Mouse (Mus musculus): ENCODE results near the gene Os9. TPM values are rescaled to one million over a fixed set of nuclear protein-coding genes. Genes with fewer than 3 reads are reported as not detected.
A peak's percentile ranks its signal among the peaks of the same experiment; 100 is the strongest.
"Not testable (repeated sequence)": the region's sequence is repeated elsewhere in the genome, so short reads cannot be mapped to it uniquely, and the experiment has no call there.

Os9 gene
- polyA plus RNA-seq, 3 experiments from 2014 or later = 61.9 to 81.5 (median 75.8) TPM

DNA sequence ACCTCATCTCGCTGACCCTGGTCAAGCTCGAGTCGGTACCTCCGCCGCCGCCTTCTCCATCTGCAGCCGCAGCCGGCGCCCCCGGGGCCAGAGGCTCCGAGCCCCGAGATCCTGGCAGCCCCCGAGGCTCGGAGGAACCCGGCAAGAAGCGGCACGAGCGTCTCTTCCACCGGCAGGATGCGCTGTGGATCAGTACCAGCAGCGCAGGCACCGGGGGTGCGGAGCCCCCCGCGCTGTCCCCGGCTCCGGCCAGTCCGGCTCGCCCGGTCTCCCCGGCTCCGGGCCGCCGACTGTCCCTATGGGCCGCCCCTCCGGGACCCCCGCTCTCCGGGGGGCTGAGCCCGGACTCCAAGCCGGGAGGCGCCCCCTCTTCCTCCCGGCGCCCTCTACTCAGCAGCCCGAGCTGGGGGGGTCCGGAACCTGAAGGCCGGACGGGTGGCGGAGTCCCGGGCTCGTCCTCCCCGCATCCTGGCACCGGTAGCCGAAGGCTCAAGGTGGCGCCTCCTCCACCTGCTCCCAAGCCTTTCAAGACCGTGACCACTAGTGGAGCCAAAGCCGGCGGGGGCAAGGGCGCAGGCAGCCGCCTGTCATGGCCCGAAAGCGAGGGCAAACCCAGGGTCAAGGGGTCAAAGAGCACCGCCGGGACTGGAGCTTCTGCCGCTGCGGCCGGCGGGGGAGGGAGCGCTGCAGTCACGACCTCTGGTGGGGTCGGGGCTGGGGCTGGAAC is 41.1 kb downstream of the Os9 start:
- no peak for ATAC-seq

- no peak for ATAC-seq
These were observed 42.0 kb downstream of the Os9 start for GRCm38 (mm10) chr10:127078677-127079575.

GRCm38 (mm10) chr10:127078001-127078676 is 42.8 kb downstream of the Os9 start:
- ATAC-seq = no peak

- ATAC-seq = no peak
These were observed 43.4 kb downstream of the Os9 start for GRCm38 (mm10) chr10:127077515-127077914.

- peak; percentile 92 for ATAC-seq
These were observed 44.8 kb downstream of the Os9 start for GRCm38 (mm10) chr10:127076082-127076481.

DNA sequence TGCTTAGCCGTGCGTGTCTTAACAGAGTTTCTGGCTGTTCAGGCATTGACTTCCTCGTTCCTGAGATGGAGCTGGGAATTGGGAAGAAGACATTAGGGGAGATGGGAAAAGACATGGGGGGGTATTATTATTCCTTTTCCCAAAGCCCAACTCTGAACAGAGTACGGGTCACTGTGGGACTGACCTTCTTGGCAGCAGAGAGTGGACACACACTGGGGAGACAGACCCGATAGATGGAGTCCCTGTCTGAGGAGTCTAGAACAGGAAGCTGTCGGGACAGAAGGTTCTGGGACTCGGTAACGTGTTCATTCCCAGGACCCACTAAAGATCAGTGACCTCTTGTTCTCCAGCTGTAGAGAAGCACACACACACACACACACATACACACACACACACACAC is 45.3 kb downstream of the Os9 start:
- peak; percentile 6 for ATAC-seq

GRCm38 (mm10) chr10:127075080-127075479 is 45.9 kb downstream of the Os9 start, which contains the start of gene Agap2:
TSS of gene Agap2 (plus strand) at chr10:127075284.
- ATAC-seq = peak; percentile 81

- ATAC-seq = no peak
These were observed 47.0 kb downstream of the Os9 start for GRCm38 (mm10) chr10:127073981-127074380.

- ATAC-seq = not testable (repeated sequence)
These were observed 48.0 kb downstream of the Os9 start for GRCm38 (mm10) chr10:127072969-127073368.

DNA sequence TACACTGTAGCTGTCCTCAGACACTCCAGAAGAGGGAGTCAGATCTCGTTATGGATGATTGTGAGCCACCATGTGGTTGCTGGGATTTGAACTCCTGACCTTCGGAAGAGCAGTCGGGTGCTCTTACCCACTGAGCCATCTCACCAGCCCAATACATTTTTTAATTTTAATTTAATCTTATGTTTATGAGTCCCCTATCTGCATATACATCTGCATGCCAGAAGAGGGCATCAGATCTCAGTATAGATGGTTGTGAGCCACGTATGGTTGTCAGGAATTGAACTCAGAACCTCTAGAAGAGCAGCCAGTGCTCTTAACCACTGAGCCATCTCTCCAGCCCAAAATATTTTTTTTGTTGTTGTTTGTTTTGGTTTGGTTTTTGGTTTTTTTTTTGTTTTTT is 48.7 kb downstream of the Os9 start:
- ATAC-seq = not testable (repeated sequence)

DNA sequence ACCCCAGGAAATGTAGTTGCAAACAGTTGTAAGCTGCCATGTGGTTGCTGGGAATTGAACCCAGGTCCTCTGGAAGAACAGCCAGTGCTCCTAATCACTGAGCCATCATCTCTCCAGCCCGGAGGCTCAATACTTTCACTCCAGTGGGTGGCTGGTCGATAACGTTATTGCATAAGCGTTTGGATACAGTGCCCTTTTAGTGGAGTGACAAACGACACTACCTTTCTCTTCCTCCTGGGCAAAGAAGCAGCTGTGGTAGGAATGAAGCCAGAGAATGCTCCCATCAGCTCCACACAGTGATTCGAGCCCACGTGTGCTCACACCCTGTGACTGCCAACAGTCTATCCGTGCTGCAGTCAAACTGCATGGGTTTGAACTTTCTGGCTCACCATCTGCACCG is 49.7 kb downstream of the Os9 start:
- no peak for ATAC-seq

- ATAC-seq = peak; percentile 79
These were observed 50.5 kb downstream of the Os9 start, which contains the start of gene Tspan31 for GRCm38 (mm10) chr10:127070190-127071121. TSS of gene Tspan31 (minus strand) at chr10:127070264.

- no peak for ATAC-seq
These were observed 51.4 kb downstream of the Os9 start for GRCm38 (mm10) chr10:127069281-127070189.

GRCm38 (mm10) chr10:127068360-127069038 is 52.4 kb downstream of the Os9 start:
- ATAC-seq = no peak

- no peak for ATAC-seq
These were observed 54.4 kb downstream of the Os9 start for GRCm38 (mm10) chr10:127066519-127067018.

GRCm38 (mm10) chr10:127065981-127066380 is 55.0 kb downstream of the Os9 start:
- ATAC-seq = no peak

DNA sequence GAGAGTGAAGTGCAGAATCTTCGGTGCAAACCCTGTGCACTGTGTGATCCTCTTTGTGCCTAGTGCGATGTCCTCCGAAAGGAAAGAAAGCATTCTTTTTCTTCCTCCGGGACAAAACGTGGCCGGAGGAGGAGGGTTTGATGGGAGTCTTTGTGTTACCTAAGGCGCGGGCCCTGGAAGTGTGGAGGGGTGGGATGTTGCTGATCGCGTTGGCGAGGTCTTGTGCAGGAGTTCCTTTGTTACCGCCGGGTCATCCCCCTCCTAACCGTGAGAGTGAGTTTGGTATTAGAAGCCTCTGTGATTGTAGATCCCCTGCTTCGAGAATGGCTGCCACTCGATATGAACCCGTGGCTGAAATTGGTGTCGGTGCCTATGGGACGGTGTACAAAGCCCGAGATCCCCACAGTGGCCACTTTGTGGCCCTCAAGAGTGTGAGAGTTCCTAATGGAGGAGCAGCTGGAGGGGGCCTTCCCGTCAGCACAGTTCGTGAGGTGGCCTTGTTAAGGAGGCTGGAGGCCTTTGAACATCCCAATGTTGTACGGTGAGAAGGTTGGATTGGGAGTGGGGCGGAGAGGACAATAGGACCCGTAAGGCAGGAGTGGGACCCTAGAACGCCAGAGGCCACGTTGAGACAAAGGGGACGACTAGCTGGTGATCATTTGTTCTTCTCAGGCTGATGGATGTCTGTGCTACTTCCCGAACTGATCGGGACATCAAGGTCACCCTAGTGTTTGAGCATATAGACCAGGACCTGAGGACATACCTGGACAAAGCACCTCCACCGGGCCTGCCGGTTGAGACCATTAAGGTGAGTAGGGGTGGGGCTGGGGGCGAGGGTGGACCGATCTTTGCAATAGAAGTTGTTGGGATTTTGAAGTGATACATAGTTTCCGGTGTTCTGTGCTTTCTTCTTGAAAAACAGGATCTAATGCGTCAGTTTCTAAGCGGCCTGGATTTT is 56.7 kb downstream of the Os9 start:
- no peak for ATAC-seq

DNA sequence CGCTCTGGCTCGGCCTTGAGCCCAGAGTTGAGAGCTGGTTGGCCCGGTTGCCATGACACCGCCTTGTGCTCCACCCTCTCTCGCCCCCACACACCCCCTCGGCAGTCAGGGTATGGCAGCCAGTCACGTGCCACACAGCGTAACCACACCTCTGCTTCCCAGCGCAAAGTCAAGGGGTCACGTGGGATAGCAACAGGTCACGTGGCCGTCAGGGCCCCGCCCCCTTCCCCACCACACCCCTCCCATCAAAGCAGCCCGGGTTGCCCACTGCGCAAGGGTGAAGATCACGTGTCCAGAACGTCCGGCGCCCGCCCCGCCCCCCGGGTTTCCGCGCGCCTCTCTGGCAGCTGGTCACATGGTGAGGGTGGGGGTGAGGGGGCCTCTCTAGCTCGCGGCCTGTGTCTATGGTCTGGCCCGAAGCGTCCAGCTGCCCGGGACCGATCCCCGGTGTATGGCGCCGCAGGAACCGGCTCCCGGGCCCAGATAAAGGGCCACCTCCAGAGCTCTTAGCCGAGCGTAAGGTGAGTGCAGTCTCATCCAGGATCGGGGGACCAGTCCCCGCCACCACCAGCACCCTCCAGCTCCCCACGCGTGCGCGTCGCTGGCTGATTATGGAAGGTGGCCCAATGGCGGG is 57.6 kb downstream of the Os9 start, which contains the start of gene Cdk4:
TSS of gene Cdk4 (plus strand) at position 296 of the 634 bp plus-strand sequence.
- peak; percentile 77 for ATAC-seq

Data from inflammation-experienced regulatory T-cells, adult 6 months (primary cell).